Mouse (Mus musculus) neural tube, embryonic 14.5 days (tissue): ENCODE data around the gene 1700003F12Rik. TPM values are rescaled to one million over a fixed set of nuclear protein-coding genes. Genes with fewer than 3 reads are reported as not detected.
A peak's percentile ranks its signal among the peaks of the same experiment; 100 is the strongest.

Experiments used
- ATAC-seq: fragments of 200-750 bp; cut with Nextera tagmentation; 2 replicates; pipeline ENCODE4 v1.8.0; 2017; ENCODE audit warnings: low read depth, mild to moderate bottlenecking, moderate TSS enrichment, moderate library complexity
- H3K27ac ChIP-seq: fragments of 300-500 bp; sonication (generic); 2 replicates; pipeline ENCODE4 v1.5.1; 2014; ENCODE audit warnings: low read depth, mild to moderate bottlenecking, control low read depth, low read length, moderate library complexity, mixed read lengths
- H3K27me3 ChIP-seq: fragments of 300-500 bp; sonication (generic); 2 replicates; pipeline ENCODE4 v1.6.1; 2014; ENCODE audit warnings: low read length; ENCODE audit not compliant: control insufficient read depth, insufficient read depth
- H3K36me3 ChIP-seq: fragments of 300-500 bp; sonication (generic); 2 replicates; pipeline ENCODE4 v1.6.1; 2014; ENCODE audit warnings: low read length, mixed read lengths; ENCODE audit not compliant: control insufficient read depth, insufficient read depth
- H3K4me1 ChIP-seq: fragments of 300-500 bp; sonication (generic); 2 replicates; pipeline ENCODE4 v1.6.1; 2014; ENCODE audit warnings: low read length; ENCODE audit not compliant: control insufficient read depth, insufficient read depth
- H3K4me2 ChIP-seq: fragments of 300-500 bp; sonication (generic); 2 replicates; pipeline ENCODE4 v1.6.1; 2014; ENCODE audit warnings: mild to moderate bottlenecking, low read depth, low read length, control low read depth
- H3K4me3 ChIP-seq: fragments of 300-500 bp; sonication (generic); 2 replicates; pipeline ENCODE4 v1.5.1; 2014; ENCODE audit warnings: low read depth, low read length, control low read depth, mixed read lengths
- H3K9ac ChIP-seq: fragments of 300-500 bp; sonication (generic); replicated peaks from 2 replicates; pipeline ENCODE4 v1.6.1; 2014; ENCODE audit warnings: low read depth, mild to moderate bottlenecking, control low read depth, low read length, mixed read lengths
- H3K9me3 ChIP-seq: fragments of 300-500 bp; sonication (generic); 2 replicates; pipeline ENCODE4 v1.6.1; 2016; ENCODE audit warnings: low read length; ENCODE audit not compliant: control insufficient read depth
- WGBS: fragments of 180-500 bp; shearing (Covaris S2); extraction: QIAGEN DNeasy Blood & Tissue Kit; methylation state at CpG from one replicate; pipeline ENCODE4 v1.1.7; 2014; 5-methylcytosine and 5-hydroxymethylcytosine counted together
- polyA plus RNA-seq: library from polyadenylated mRNA; unstranded; fragments of >200 nt; fragmentation: Nextera tagmentation; extraction: Ambion mirVana; gene quantifications from 2 replicates; pipeline ENCODE4 v1.2.1, GENCODE M21; 2014

Gene 1700003F12Rik
- polyA plus RNA-seq, 1 experiment from 2014 or later: 1.6 TPM

DNA sequence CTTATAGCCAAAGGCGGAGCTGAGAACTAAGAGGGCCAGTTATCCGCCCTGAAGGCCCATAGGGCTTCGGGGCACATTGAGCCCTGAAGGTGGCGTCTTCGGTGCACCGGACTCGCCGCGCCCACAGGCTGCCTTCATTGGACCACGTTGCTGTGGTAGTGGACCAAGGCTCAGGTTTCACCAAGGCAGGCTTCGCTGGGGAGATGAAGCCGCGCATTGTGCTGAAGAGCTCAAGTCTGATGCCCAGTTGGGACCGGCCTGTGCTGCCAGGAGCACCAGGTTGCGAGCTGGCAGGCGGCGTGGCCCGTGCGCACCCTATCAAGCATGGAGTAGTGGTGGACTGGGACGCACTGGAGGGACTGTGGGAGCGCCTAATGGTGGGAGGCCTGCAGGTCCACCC, 5.0 kb downstream of the 1700003F12Rik start:
- H3K4me1 ChIP-seq: peaks cover 9% of the 10 kb centered on the region; the same call in 1 of the 2 replicates
- H3K9ac ChIP-seq: no peak overlapping the region
- H3K4me3 ChIP-seq: no peak overlapping the region
- peaks cover 2% of the 10 kb centered on the region; the same call in 1 of the 2 replicates for H3K27me3 ChIP-seq
- no peaks in the 10 kb centered on the region for H3K36me3 ChIP-seq
- ATAC-seq: no peak
- H3K9me3 ChIP-seq: no peaks in the 10 kb centered on the region
- H3K4me2 ChIP-seq: peak overlapping the region; percentile 4; the same call in 1 of the 2 replicates
- H3K27ac ChIP-seq: no peak overlapping the region
- WGBS: 40% methylated on average over 21 of the region's 21 CpGs

DNA sequence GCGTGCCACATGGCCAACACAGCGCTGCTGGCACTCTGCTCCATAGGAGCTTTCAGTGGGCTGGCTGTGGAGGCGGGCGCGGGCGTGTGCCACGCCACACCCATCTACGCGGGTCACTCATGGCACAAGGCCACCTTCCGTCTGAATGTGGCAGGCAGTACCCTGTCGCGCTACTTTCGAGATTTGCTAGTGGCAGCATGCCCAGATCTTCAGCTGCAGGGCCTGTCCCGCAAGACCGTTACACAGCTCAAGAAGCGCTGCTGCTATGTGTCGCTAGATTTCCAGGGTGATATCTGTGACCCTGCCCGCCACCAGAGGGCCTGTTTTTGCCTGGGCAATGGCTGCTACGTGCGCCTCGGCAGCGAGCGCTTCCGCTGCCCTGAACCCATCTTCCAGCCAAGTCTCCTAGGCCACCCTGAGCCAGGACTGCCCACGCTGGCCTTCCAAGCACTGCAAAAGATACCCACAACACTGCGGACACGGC, 5.6 kb downstream of the 1700003F12Rik start:
- H3K27me3 ChIP-seq: peaks cover 2% of the 10 kb centered on the region; the same call in 1 of the 2 replicates
- peaks cover 9% of the 10 kb centered on the region; the same call in 1 of the 2 replicates for H3K4me1 ChIP-seq
- peak overlapping the region; percentile 4; the same call in 1 of the 2 replicates for H3K4me2 ChIP-seq
- H3K27ac ChIP-seq: peak overlapping the region; percentile 35; the same call in 1 of the 2 replicates
- WGBS: 25% methylated on average over 27 of the region's 27 CpGs
- no peaks in the 10 kb centered on the region for H3K36me3 ChIP-seq
- H3K4me3 ChIP-seq: no peak overlapping the region
- peak; percentile 44; the same call in 1 of the 2 replicates for ATAC-seq
- no peak overlapping the region for H3K9ac ChIP-seq
- no peaks in the 10 kb centered on the region for H3K9me3 ChIP-seq

DNA sequence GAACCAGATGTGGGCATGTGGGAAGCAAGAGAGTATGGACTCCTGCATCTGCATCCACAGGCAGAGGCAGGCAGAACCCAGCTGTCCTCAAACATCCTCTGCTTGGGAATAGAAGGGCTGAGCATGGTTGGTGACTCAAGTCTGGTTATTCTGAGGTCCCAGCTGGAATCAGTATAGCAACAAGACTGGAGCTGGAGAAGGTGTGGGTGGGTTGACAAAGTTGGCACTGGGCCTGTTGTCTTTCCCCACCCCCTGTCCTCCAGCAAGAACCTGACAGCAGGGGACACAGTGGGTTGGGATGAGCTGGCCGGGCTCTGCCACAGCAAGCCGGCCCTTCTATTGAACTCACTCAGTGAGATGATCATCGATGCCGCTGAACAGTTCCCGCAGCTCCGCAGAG, 8.3 kb downstream of the 1700003F12Rik start:
- Histone ChIP-seq H3K4me2 (no peak overlapping the region), H3K27ac (no peak overlapping the region), H3K4me1 (peaks cover 20% of the 10 kb centered on the region; the same call in 1 of the 2 replicates), H3K36me3 (no peaks in the 10 kb centered on the region), H3K9me3 (no peaks in the 10 kb centered on the region), H3K4me3 (no peak overlapping the region), H3K27me3 (peaks cover 2% of the 10 kb centered on the region; the same call in 1 of the 2 replicates), H3K9ac (no peak overlapping the region)
- 84% methylated on average over 6 of the region's 6 CpGs for WGBS
- ATAC-seq: no peak

DNA sequence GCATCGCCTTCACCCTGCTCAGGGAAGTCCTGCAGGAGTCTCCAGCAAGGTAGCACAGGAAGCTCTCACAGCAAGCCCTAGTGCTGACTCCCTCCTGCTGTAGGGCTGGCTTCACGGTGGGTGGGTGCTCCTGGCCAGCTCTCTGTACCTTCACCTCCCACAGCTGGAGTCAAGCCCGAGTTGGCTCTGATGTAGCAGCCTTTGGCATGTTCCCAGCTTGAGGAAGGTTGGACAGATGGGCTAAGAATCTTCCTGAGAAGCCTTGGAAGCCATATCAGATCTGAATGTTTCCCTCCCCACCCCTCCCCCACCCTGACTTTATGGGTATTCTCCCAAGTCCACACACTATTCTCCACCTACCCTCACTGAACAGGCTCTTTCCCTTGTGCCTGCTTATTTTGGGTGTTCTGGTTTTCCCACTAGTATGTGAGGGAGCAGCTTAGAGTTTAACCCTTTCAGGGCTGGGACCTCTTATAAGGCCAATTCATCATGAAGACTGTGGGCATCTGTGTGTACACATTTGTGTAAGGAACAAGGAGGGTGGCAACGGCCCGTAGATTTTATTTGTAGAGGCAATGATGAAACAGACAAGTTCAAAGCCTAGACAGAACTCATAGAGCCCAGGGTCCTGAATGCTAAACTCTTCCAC, 10.4 kb downstream of the 1700003F12Rik start:
- Histone ChIP-seq H3K27ac (no peak overlapping the region), H3K36me3 (no peaks in the 10 kb centered on the region), H3K9me3 (no peaks in the 10 kb centered on the region), H3K4me1 (peaks cover 15% of the 10 kb centered on the region; the same call in 1 of the 2 replicates), H3K9ac (no peak overlapping the region), H3K4me3 (no peak overlapping the region), H3K4me2 (no peak overlapping the region; the same call in 1 of the 2 replicates), H3K27me3 (no peaks in the 10 kb centered on the region)
- 53% methylated on average over 5 of the region's 5 CpGs for WGBS
- no peak for ATAC-seq

DNA sequence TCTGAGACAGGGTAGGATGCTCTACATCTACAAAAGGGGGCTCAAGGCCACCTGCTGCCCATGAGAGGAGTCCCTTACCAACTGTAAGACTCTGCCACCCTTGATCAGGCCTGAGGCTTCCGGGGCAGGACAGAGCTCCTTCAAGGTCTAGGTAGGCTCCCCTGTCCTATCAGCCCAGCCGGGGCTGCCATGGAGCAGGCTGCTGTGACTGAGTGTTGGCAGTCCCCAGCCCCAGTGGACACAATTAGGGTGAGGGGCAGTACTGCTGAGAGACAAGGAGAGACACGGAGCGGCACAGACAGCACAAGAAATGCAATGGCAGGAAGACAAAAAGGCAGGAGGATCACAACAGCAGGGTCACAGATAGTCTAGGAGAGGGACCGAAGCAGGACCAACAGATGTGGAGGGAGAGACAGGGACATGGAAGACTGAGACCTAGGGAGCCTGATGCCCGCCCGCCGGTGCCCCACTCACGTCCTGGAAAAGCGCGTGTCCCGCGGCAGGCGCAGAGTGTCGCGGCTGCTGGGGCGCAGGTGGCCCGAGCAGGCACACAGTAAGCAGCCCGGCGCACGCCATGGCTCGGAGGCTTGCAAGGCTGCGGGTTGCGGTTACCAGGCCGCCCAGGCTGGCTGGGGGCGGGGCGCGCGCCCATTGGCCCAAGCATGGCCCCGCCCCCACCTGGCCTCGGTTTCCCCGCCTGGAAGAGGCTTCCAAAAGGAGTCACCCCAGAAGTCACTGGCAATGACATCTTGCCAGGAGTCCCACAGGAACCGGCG, 11.6 kb downstream of the 1700003F12Rik start, which contains the start of gene Necab3:
Gene Necab3 (minus strand): TSS at position 627 of the 776 bp plus-strand sequence.
- Histone ChIP-seq H3K4me2 (peak within 1 kb of the TSS; percentile 68), H3K36me3 (no peaks in the 10 kb centered on the region), H3K9ac (peak within 1 kb of the TSS; percentile 61), H3K27ac (no peak within 1 kb of the TSS), H3K4me3 (peak within 1 kb of the TSS; percentile 33), H3K4me1 (peaks cover 15% of the 10 kb centered on the region; the same call in 1 of the 2 replicates), H3K27me3 (no peaks in the 10 kb centered on the region), H3K9me3 (no peaks in the 10 kb centered on the region)
- WGBS: 3% methylated on average over 27 of the region's 34 CpGs
- peak; percentile 83 for ATAC-seq

DNA sequence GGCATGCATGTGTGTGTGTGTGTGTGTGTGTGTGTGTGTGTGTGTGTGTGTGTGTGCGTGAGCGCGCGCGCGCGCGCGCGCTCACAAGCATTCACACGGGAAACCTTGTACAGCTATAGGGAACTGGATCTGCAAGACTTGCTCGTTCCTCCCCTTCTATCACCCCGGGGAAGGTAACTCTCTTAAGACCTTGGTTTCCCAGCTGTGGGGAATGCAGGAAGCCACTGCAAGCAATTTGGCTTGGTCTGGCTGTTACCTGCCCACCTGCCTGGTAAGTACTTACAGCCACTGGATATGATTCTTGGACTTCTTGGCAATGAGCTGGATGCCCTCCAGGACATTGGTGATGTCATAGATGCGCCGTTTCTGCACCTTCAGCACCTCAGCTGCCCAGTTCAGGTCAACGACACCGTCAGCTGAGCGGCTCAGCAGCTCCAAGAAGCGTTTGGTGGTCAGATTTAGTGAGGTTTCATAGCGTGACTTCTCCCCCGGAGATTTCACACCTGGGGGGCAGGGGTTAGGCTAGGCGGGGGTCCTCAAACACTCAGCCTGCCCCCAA, 16.8 kb downstream of the 1700003F12Rik start:
- Histone ChIP-seq H3K4me2 (no peak overlapping the region), H3K9me3 (no peaks in the 10 kb centered on the region), H3K27me3 (no peaks in the 10 kb centered on the region), H3K27ac (no peak overlapping the region), H3K4me3 (no peak overlapping the region), H3K36me3 (no peaks in the 10 kb centered on the region), H3K4me1 (peaks cover 13% of the 10 kb centered on the region; the same call in 1 of the 2 replicates), H3K9ac (no peak overlapping the region)
- 92% methylated on average over 21 of the region's 22 CpGs for WGBS
- ATAC-seq: no peak

DNA sequence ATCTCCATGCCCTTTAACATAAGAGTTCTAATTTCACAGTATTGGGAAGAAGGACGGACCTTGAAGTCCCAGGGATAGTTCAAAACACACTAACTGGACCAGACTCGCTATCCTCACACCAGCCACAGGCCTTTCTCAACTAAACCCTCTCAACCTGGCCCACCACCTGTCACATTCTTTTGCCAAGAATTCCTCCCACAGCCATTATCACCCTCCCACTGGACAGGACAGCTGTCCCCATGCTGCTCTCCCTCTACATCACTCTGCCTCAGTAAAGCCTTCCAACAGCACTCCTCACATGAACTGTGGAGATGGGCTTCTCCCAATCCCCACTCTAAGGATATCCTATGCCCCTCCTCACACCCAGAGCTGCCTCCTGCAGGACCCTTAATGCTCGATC, 18.7 kb downstream of the 1700003F12Rik start:
- Histone ChIP-seq H3K9ac (0 out of 2 replicates have a peak overlapping the region, but pooled peaks have one; percentile 2), H3K4me1 (peaks cover 14% of the 10 kb centered on the region; the same call in 1 of the 2 replicates), H3K9me3 (no peaks in the 10 kb centered on the region), H3K4me3 (no peak overlapping the region), H3K4me2 (no peak overlapping the region), H3K27ac (no peak overlapping the region), H3K36me3 (no peaks in the 10 kb centered on the region), H3K27me3 (no peaks in the 10 kb centered on the region)
- 71% methylated on average over 3 of the region's 3 CpGs for WGBS
- no peak for ATAC-seq

DNA sequence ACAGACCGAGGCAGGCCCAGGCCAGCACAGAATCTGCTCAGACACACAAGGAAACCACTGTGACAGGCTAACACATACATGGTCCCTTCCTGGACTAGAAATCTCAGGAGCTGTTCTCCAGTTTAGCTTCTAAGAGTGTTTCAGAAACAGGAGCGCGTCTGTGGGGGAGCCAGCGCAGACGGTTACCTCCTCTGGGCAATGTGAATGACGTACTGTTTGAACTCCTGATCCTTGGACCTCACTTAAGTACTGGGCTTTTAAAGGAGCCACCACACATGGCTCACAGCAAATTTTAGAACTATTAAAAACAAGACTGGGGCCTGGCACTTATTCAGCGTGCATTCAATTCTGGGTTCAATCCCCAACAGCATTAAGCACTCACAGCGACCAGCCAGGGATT, 19.8 kb downstream of the 1700003F12Rik start:
- Histone ChIP-seq H3K27me3 (no peaks in the 10 kb centered on the region), H3K9me3 (no peaks in the 10 kb centered on the region), H3K4me3 (no peak overlapping the region), H3K4me2 (no peak overlapping the region), H3K9ac (no peak overlapping the region), H3K4me1 (peaks cover 14% of the 10 kb centered on the region; the same call in 1 of the 2 replicates), H3K27ac (no peak overlapping the region), H3K36me3 (no peaks in the 10 kb centered on the region)
- no peak for ATAC-seq
- 37% methylated on average over 8 of the region's 8 CpGs for WGBS
